Mouse (Mus musculus) left cerebral cortex, adult 2 months (tissue): ENCODE results near the gene Olfr943. TPM values are rescaled to one million over a fixed set of nuclear protein-coding genes. Genes with fewer than 3 reads are reported as not detected.

Source experiments
- DNase-seq, 2 experiments: peaks; one replicate each; pipeline ENCODE4 v3.0.0; 2021 to 2022; ENCODE audit warnings: low spot score in 2 of 2, mixed read lengths in 1 of 2; ENCODE audit errors: extremely low spot score in 1 of 2
- H3K27ac ChIP-seq: fragments of 200-600 bp; 2 replicates; pipeline ENCODE4 v1.8.1; 2022
- H3K4me3 ChIP-seq: fragments of 200-600 bp; 2 replicates; pipeline ENCODE4 v1.8.1; 2022
- CTCF ChIP-seq: fragments of 200-600 bp; IDR thresholded peaks from 2 replicates; pipeline ENCODE4 v1.8.1; 2022; ENCODE audit warnings: antibody characterized with exemption, mild to moderate bottlenecking, moderate library complexity
- intact Hi-C: fragments of 180-260 bp; cut with DNase I; formaldehyde crosslinking; loops from one replicate; pipeline ENCODE4 v1.15.1; 2025
- long read RNA-seq, 2 experiments: library from polyadenylated mRNA; stranded (forward); transcript quantifications; one replicate each; pipeline ENCODE4 v2.0.0; 2021; ENCODE audit warnings: borderline mapping rate in 2 of 2
- total RNA-seq, 2 experiments: library from RNA; stranded (reverse); gene quantifications; 2 replicates each; pipeline ENCODE4 v1.2.3; 2021

Gene Olfr943
- total RNA-seq: not detected
- long read RNA-seq, experiment 1: 0 reads
- long read RNA-seq, experiment 2: 0 reads

DNA sequence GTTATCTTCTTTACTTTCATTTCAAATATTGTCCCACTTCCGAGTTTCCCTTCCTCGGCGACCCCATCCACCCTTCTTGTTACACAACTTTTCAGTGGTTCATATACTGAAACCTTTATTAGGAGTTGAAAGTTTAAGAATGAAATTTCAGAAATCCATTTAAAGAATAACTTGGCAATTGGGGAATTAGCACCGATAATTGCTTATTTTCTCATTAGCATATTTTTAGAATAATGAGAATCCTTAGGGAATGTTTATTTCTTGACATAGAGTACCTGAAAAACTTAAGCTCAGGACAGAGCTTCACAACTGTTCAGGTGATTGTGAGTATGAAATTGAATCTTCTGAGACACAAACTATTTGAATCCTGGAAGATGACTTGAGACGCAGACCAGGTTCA is at the start of gene Olfr943:
Olfr943 (plus strand) TSS at position 301 of the 400 bp plus-strand sequence.
- no peak within 1 kb of the TSS for H3K27ac ChIP-seq
- no peak within 1 kb of the TSS for H3K4me3 ChIP-seq
- intact Hi-C loops: no loop called here
- DNase-seq: no peak
- no peak for TF ChIP-seq CTCF

DNA sequence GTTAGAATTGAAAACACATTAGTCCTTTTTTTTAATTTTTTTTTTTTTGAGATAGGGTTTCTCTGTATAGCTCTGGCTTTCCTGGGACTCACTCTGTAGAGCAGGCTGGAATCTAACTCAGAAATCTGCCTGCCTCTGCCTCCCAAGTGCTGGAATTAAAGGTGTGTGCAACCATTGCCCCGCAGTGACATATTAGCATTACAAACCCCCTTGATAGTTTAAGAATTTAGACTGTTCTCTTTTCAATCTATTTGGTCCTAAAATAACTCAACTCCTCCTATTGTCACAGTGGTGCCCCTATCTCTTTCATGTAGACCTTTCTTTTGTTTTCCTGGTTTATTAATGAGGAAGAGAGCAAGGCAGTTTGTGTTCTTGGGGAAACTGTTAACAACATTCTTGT is 38.8 kb upstream of the Olfr943 start:
- Histone ChIP-seq H3K27ac (no peak overlapping the region), H3K4me3 (no peak overlapping the region)
- intact Hi-C loops: no loop called here
- DNase-seq: no peak
- TF ChIP-seq CTCF: no peak

GRCm38 (mm10) chr9:39127831-39128230 is 38.3 kb upstream of the Olfr943 start, which contains the start of gene Olfr27:
Gene Olfr27 (plus strand): TSS chr9:39128131.
- intact Hi-C loops: no loop called here
- H3K4me3 ChIP-seq: no peak within 1 kb of the TSS
- no peak within 1 kb of the TSS for H3K27ac ChIP-seq
- no peak for DNase-seq
- no peak for TF ChIP-seq CTCF

- intact Hi-C loops: no loop called here
- no peak overlapping the region for H3K27ac ChIP-seq
- DNase-seq: no peak
- H3K4me3 ChIP-seq: no peak overlapping the region
- TF ChIP-seq CTCF: no peak
These were observed 13.7 kb upstream of the Olfr943 start for GRCm38 (mm10) chr9:39152401-39152800.

- TF ChIP-seq CTCF: no peak
- intact Hi-C loops: no loop called here
- DNase-seq: no peak
- Histone ChIP-seq H3K27ac (no peak within 1 kb of the TSS), H3K4me3 (no peak within 1 kb of the TSS)
These were observed 35.5 kb downstream of the Olfr943 start, which contains the start of gene Olfr944 for GRCm38 (mm10) chr9:39201620-39202019. Gene Olfr944 (plus strand): TSS chr9:39201920.

Other genes with a start within 250 kb of the Olfr943 start
- gene Olfr930, start 236.5 kb upstream of the Olfr943 start, total RNA-seq: not detected
- not detected for gene Olfr933, start 194.0 kb upstream of the Olfr943 start, total RNA-seq
- not detected for gene Olfr934, start 178.0 kb upstream of the Olfr943 start, total RNA-seq
- not detected for gene Olfr935, start 166.6 kb upstream of the Olfr943 start, total RNA-seq
- gene Olfr146, start 142.9 kb upstream of the Olfr943 start, total RNA-seq: not detected
- gene Olfr937, start 101.4 kb upstream of the Olfr943 start, total RNA-seq: not detected
- not detected for gene Olfr938, start 87.4 kb upstream of the Olfr943 start, total RNA-seq
- not detected for gene Olfr27, start 38.2 kb upstream of the Olfr943 start, total RNA-seq
- gene Olfr944, start 35.6 kb downstream of the Olfr943 start, total RNA-seq: not detected
- not detected for gene Olfr1537, start 83.7 kb downstream of the Olfr943 start, total RNA-seq
- gene Olfr945, start 110.5 kb downstream of the Olfr943 start, total RNA-seq: not detected
- not detected for gene Olfr948, start 159.7 kb downstream of the Olfr943 start, total RNA-seq
- gene Olfr951, start 221.1 kb downstream of the Olfr943 start, total RNA-seq: not detected